Mouse (Mus musculus) cerebellum, adult 18-20 months (tissue): ENCODE measurements at regions not wholly inside any gene's neighbourhood (a gene's known extent, or its start where the extent isn't known, plus 50 kb on each side); places are given as distances from the start of the nearest gene placed in this dataset.
A peak's percentile ranks its signal among the peaks of the same experiment; 100 is the strongest.

Experiments used
- DNase-seq, 2 experiments: peaks; one replicate each; pipeline ENCODE4 v3.0.0; 2021

GRCm38 (mm10) chr5:44416844-44417589 is 190.6 kb upstream of the Tapt1 start:
- DNase-seq = no peak

- DNase-seq = peak; percentile 18 to 25
Measured at GRCm38 (mm10) chr5:44414441-44414840, 188.0 kb upstream of the Tapt1 start.

- no peak for DNase-seq
Measured at GRCm38 (mm10) chr5:44403300-44403699, 176.9 kb upstream of the Tapt1 start.

GRCm38 (mm10) chr5:44400573-44401332 is 174.3 kb upstream of the Tapt1 start:
- DNase-seq = no peak

- no peak for DNase-seq
Measured at GRCm38 (mm10) chr5:44387237-44387810, 160.9 kb upstream of the Tapt1 start.

- no peak for DNase-seq
Measured at GRCm38 (mm10) chr5:44386176-44386575, 159.8 kb upstream of the Tapt1 start.

- no peak for DNase-seq
Measured at GRCm38 (mm10) chr5:44383049-44383448, 156.6 kb upstream of the Tapt1 start.

- no peak for DNase-seq
Measured at GRCm38 (mm10) chr5:44370006-44370405, 143.6 kb upstream of the Tapt1 start.

- DNase-seq = no peak
Measured at GRCm38 (mm10) chr5:44352324-44352723, 125.9 kb upstream of the Tapt1 start.

GRCm38 (mm10) chr5:44341457-44342014 is 115.1 kb upstream of the Tapt1 start:
- DNase-seq = no peak

GRCm38 (mm10) chr5:44338662-44339061 is 112.2 kb upstream of the Tapt1 start:
- no peak for DNase-seq

- no peak for DNase-seq
Measured at GRCm38 (mm10) chr5:44335756-44336155, 109.3 kb upstream of the Tapt1 start.

- no peak for DNase-seq
Measured at GRCm38 (mm10) chr5:44319626-44320025, 93.2 kb upstream of the Tapt1 start.

GRCm38 (mm10) chr5:44306769-44307557 is 80.5 kb upstream of the Tapt1 start:
- DNase-seq = no peak

GRCm38 (mm10) chr5:44303886-44304855 is 77.7 kb upstream of the Tapt1 start:
- DNase-seq = peak; percentile 48 to 63

- DNase-seq = peak; percentile 71 to 79
Measured at GRCm38 (mm10) chr5:44284384-44284783, 58.0 kb upstream of the Tapt1 start.
